Mouse (Mus musculus) liver, embryonic 15.5 days (tissue): ENCODE measurements at regions not wholly inside any gene's neighbourhood (a gene's known extent, or its start where the extent isn't known, plus 50 kb on each side); places are given as distances from the start of the nearest gene placed in this dataset.

ENCODE experiments used
- ATAC-seq: fragments of 200-750 bp; cut with Nextera tagmentation; 2 replicates; pipeline ENCODE4 v1.8.0; 2017; ENCODE audit warnings: moderate number of reproducible peaks, mild to moderate bottlenecking, moderate library complexity; ENCODE audit not compliant: insufficient read depth
- H3K27ac ChIP-seq: fragments of 300-500 bp; sonication (generic); replicated peaks from 2 replicates; pipeline ENCODE4 v1.5.1; 2015; ENCODE audit warnings: mild to moderate bottlenecking, inconsistent platforms
- H3K27me3 ChIP-seq: fragments of 300-500 bp; sonication (generic); 2 replicates; pipeline ENCODE4 v1.6.1; 2015; ENCODE audit warnings: mild to moderate bottlenecking, inconsistent platforms
- H3K36me3 ChIP-seq: fragments of 300-500 bp; sonication (generic); replicated peaks from 2 replicates; pipeline ENCODE4 v1.6.1; 2015; ENCODE audit warnings: moderate library complexity, mild to moderate bottlenecking, inconsistent platforms
- H3K4me1 ChIP-seq: fragments of 300-500 bp; sonication (generic); replicated peaks from 2 replicates; pipeline ENCODE4 v1.6.1; 2015; ENCODE audit warnings: inconsistent platforms
- H3K4me2 ChIP-seq: fragments of 300-500 bp; sonication (generic); 2 replicates; pipeline ENCODE4 v1.6.1; 2015; ENCODE audit warnings: moderate library complexity, mild to moderate bottlenecking, inconsistent platforms
- H3K4me3 ChIP-seq: fragments of 300-500 bp; sonication (generic); replicated peaks from 2 replicates; pipeline ENCODE4 v1.5.1; 2015; ENCODE audit warnings: mild to moderate bottlenecking, inconsistent platforms
- H3K9ac ChIP-seq: fragments of 300-500 bp; sonication (generic); 2 replicates; pipeline ENCODE4 v1.6.1; 2015; ENCODE audit warnings: moderate library complexity, mild to moderate bottlenecking, inconsistent platforms
- H3K9me3 ChIP-seq: fragments of 300-500 bp; sonication (generic); replicated peaks from 2 replicates; pipeline ENCODE4 v1.6.1; 2016; ENCODE audit warnings: inconsistent platforms
- WGBS: fragments of 180-500 bp; shearing (Covaris S2); methylation state at CpG from one replicate; pipeline ENCODE4 v1.1.7; 2015; ENCODE audit warnings: mixed read lengths; ENCODE audit not compliant: insufficient replicate concordance; 5-methylcytosine and 5-hydroxymethylcytosine counted together

- Histone ChIP-seq H3K27ac (no peak overlapping the region), H3K4me2 (no peak overlapping the region), H3K36me3 (no peaks in the 10 kb centered on the region), H3K9me3 (no peaks in the 10 kb centered on the region), H3K4me1 (no peaks in the 10 kb centered on the region), H3K27me3 (no peaks in the 10 kb centered on the region), H3K4me3 (no peak overlapping the region), H3K9ac (no peak overlapping the region)
- 36% methylated on average over 4 of the region's 4 CpGs for WGBS
- ATAC-seq = no peak
Observed at GRCm38 (mm10) chr2:160062148-160062937, 271.6 kb downstream of the Gm826 start.

- Histone ChIP-seq H3K9me3 (no peaks in the 10 kb centered on the region), H3K9ac (no peak overlapping the region), H3K27ac (no peak overlapping the region), H3K27me3 (no peaks in the 10 kb centered on the region), H3K4me3 (no peak overlapping the region), H3K4me1 (no peaks in the 10 kb centered on the region), H3K4me2 (no peak overlapping the region), H3K36me3 (no peaks in the 10 kb centered on the region)
- 42% methylated on average over 5 of the region's 5 CpGs for WGBS
- ATAC-seq = no peak
Observed at GRCm38 (mm10) chr2:160060091-160060490, 273.9 kb downstream of the Gm826 start.

- Histone ChIP-seq H3K9me3 (no peaks in the 10 kb centered on the region), H3K27ac (no peak overlapping the region), H3K36me3 (no peaks in the 10 kb centered on the region), H3K4me3 (no peak overlapping the region), H3K9ac (no peak overlapping the region), H3K27me3 (no peaks in the 10 kb centered on the region), H3K4me1 (no peaks in the 10 kb centered on the region), H3K4me2 (no peak overlapping the region)
- 41% methylated on average over 6 of the region's 6 CpGs for WGBS
- no peak for ATAC-seq
Observed at GRCm38 (mm10) chr2:160057211-160057610, 276.8 kb downstream of the Gm826 start.

GRCm38 (mm10) chr2:160054411-160054810 lies 279.6 kb downstream of the Gm826 start:
- Histone ChIP-seq H3K4me3 (no peak overlapping the region), H3K4me1 (no peaks in the 10 kb centered on the region), H3K9ac (no peak overlapping the region), H3K36me3 (no peaks in the 10 kb centered on the region), H3K27ac (no peak overlapping the region), H3K4me2 (no peak overlapping the region), H3K27me3 (no peaks in the 10 kb centered on the region), H3K9me3 (no peaks in the 10 kb centered on the region)
- ATAC-seq = no peak
- 76% methylated on average over 14 of the region's 14 CpGs for WGBS

DNA sequence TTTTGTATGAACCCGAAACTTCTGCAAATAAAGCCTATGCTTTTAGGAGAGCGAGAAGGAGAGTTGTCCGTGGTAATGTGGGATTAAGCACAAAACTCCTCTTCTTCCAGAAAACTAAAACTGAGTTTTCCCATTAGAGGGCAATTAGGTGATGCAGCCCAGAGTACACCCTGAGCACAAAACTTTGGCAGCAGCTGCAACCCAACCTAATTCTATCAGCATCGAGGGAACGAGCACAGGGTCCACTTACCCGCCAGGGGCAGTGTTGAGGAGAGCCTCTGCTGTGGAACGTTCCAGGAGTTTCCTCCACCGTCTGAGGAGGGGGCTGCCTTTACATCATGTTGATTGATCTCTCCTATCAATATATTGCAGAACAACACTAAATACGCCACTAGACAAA lies 285.7 kb downstream of the Gm826 start:
- 62% methylated on average over 9 of the region's 9 CpGs for WGBS
- Histone ChIP-seq H3K4me1 (no peaks in the 10 kb centered on the region), H3K27me3 (no peaks in the 10 kb centered on the region), H3K9ac (no peak overlapping the region), H3K27ac (no peak overlapping the region), H3K4me3 (no peak overlapping the region), H3K36me3 (no peaks in the 10 kb centered on the region), H3K9me3 (no peaks in the 10 kb centered on the region), H3K4me2 (no peak overlapping the region)
- ATAC-seq = no peak

- Histone ChIP-seq H3K9me3 (no peaks in the 10 kb centered on the region), H3K27me3 (no peaks in the 10 kb centered on the region), H3K4me1 (no peaks in the 10 kb centered on the region), H3K4me3 (no peak overlapping the region), H3K36me3 (no peaks in the 10 kb centered on the region), H3K4me2 (no peak overlapping the region), H3K27ac (no peak overlapping the region), H3K9ac (no peak overlapping the region)
- ATAC-seq = no peak
- WGBS = 15% methylated on average over 7 of the region's 7 CpGs
Observed at GRCm38 (mm10) chr2:160046881-160047543, 286.9 kb downstream of the Gm826 start.

DNA sequence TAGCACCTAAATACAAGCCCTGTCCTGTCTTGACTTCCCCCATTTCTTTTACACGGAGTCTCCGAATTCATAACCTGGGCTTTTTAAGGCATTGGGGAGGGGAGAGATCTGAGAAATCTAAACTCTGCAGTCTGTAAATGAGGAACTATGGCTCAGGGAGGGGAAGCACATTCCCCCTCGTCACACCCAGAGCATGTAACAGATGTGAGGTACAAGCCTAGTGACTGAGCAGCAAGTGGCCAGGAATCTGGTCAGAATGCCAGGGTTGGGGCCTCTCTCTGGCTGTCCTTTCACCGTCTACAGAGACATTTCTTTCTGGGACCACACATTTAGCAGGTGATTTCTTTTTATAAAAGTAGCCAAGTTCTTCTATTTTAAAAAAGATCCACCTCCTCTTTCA lies 289.4 kb downstream of the Gm826 start:
- Histone ChIP-seq H3K9me3 (no peaks in the 10 kb centered on the region), H3K27me3 (no peaks in the 10 kb centered on the region), H3K27ac (no peak overlapping the region), H3K4me3 (no peak overlapping the region), H3K36me3 (no peaks in the 10 kb centered on the region), H3K9ac (no peak overlapping the region), H3K4me2 (no peak overlapping the region), H3K4me1 (no peaks in the 10 kb centered on the region)
- 38% methylated on average over 4 of the region's 4 CpGs for WGBS
- ATAC-seq = no peak

DNA sequence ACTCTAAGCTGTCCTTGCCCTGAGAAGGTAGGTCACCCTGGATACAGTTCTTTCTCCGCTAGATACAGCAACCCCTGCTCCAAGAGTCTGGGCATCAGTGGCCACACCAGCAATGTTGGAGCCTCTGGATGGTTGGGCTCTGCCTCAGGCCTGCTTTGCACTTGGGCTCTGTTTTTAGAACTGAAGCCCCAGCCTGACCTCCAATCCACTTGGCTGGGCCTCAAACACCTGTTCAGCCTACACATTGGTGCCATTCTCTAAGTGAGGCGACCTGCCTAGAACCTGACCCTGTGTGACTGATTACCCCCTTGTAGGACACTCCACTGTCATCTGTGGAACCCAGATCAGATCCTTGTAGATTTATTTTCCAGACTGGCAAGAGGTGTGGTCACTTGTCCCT lies 289.8 kb downstream of the Gm826 start:
- WGBS = 54% methylated on average over 2 of the region's 2 CpGs
- H3K9ac ChIP-seq = no peak overlapping the region
- no peaks in the 10 kb centered on the region for H3K36me3 ChIP-seq
- H3K27me3 ChIP-seq = no peaks in the 10 kb centered on the region
- no peak overlapping the region for H3K27ac ChIP-seq
- no peak overlapping the region for H3K4me2 ChIP-seq
- H3K9me3 ChIP-seq = no peaks in the 10 kb centered on the region
- H3K4me1 ChIP-seq = no peaks in the 10 kb centered on the region
- no peak overlapping the region for H3K4me3 ChIP-seq
- ATAC-seq = no peak

DNA sequence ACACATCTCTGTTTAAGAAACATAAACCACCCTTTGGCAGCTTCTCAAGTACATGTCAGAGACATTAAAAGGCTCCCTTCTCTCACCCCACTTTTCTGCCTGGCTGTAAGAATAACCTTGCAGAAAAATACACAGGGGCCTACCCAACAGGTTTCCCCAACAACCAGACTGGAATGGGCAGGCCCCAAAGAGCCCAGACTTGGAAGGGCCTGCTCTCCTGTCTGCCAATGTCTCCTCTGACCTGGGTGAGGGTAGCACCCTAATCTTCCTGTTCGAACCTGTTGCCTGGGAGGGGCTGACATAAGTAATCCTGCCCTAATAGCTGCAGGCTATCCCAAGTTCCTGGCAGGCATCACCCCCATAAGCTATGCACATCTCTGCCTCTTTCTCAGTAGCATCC lies 304.5 kb downstream of the Gm826 start:
- H3K9me3 ChIP-seq = no peaks in the 10 kb centered on the region
- no peaks in the 10 kb centered on the region for H3K4me1 ChIP-seq
- H3K27ac ChIP-seq = no peak overlapping the region
- H3K9ac ChIP-seq = no peak overlapping the region
- H3K27me3 ChIP-seq = no peaks in the 10 kb centered on the region
- H3K4me2 ChIP-seq = no peak overlapping the region
- no peaks in the 10 kb centered on the region for H3K36me3 ChIP-seq
- 67% methylated on average over 1 of the region's 1 CpGs for WGBS
- ATAC-seq = no peak
- no peak overlapping the region for H3K4me3 ChIP-seq

- Histone ChIP-seq H3K27ac (no peak overlapping the region), H3K4me2 (no peak overlapping the region), H3K36me3 (no peaks in the 10 kb centered on the region), H3K9me3 (no peaks in the 10 kb centered on the region), H3K27me3 (no peaks in the 10 kb centered on the region), H3K4me3 (no peak overlapping the region), H3K9ac (no peak overlapping the region), H3K4me1 (no peaks in the 10 kb centered on the region)
- no peak for ATAC-seq
- 45% methylated on average over 2 of the region's 2 CpGs for WGBS
Observed at GRCm38 (mm10) chr2:160028459-160028858, 305.5 kb downstream of the Gm826 start.

- Histone ChIP-seq H3K27ac (no peak overlapping the region), H3K4me3 (no peak overlapping the region), H3K4me1 (no peaks in the 10 kb centered on the region), H3K27me3 (no peaks in the 10 kb centered on the region), H3K36me3 (no peaks in the 10 kb centered on the region), H3K9me3 (no peaks in the 10 kb centered on the region), H3K4me2 (no peak overlapping the region), H3K9ac (no peak overlapping the region)
- no peak for ATAC-seq
- WGBS = 46% methylated on average over 3 of the region's 3 CpGs
Observed at GRCm38 (mm10) chr2:160025911-160026310, 308.1 kb downstream of the Gm826 start.

- H3K36me3 ChIP-seq = no peaks in the 10 kb centered on the region
- ATAC-seq = no peak
- no peaks in the 10 kb centered on the region for H3K27me3 ChIP-seq
- H3K27ac ChIP-seq = no peak overlapping the region
- H3K4me3 ChIP-seq = no peak overlapping the region
- WGBS = 44% methylated on average over 4 of the region's 4 CpGs
- H3K4me1 ChIP-seq = no peaks in the 10 kb centered on the region
- H3K9ac ChIP-seq = no peak overlapping the region
- H3K9me3 ChIP-seq = no peaks in the 10 kb centered on the region
- no peak overlapping the region for H3K4me2 ChIP-seq
Observed at GRCm38 (mm10) chr2:160021541-160021940, 312.4 kb downstream of the Gm826 start.
